Mouse (Mus musculus): ENCODE measurements at regions not wholly inside any gene's neighbourhood (a gene's known extent, or its start where the extent isn't known, plus 50 kb on each side); places are given as distances from the start of the nearest gene placed in this dataset.

DNA sequence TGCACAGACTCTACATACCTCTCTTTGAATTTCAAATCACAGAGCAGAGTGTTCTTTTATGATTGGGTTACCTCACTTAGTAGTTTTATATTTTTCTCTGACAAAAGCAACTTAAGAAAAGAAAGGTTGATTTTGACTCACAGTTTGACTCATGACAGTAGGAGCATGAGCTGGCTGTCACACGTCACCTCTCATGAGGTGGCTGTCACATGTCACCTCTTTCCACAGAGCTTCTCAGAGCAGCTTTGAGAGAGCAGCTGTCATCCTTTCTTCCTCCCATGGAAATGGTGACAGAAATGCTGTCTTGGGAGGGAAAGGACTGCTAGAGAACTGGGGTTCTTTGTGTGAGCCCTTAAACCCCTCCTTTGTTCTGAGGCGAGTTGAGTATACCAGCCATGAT lies 133.4 kb downstream of the Gm5447 start:
- TF ChIP-seq CTCF (IDR thresholded peaks at IDR 0.05): no peak
- intact Hi-C loops (cut with DNase I): no loop called here
- H3K27ac ChIP-seq: no peak overlapping the region
- no peak for DNase-seq (ENCODE audit: extremely low spot score in 1 of 2, low spot score in 2 of 2)
- H3K4me3 ChIP-seq: no peak overlapping the region

- no peak for TF ChIP-seq CTCF (IDR thresholded peaks at IDR 0.05)
- H3K4me3 ChIP-seq: no peak overlapping the region
- intact Hi-C loops (cut with DNase I): no loop called here
- DNase-seq (ENCODE audit: extremely low spot score in 1 of 2, low spot score in 2 of 2): no peak
- no peak overlapping the region for H3K27ac ChIP-seq
Observed at GRCm38 (mm10) chr13:31109231-31109630, 135.2 kb downstream of the Gm5447 start.

DNA sequence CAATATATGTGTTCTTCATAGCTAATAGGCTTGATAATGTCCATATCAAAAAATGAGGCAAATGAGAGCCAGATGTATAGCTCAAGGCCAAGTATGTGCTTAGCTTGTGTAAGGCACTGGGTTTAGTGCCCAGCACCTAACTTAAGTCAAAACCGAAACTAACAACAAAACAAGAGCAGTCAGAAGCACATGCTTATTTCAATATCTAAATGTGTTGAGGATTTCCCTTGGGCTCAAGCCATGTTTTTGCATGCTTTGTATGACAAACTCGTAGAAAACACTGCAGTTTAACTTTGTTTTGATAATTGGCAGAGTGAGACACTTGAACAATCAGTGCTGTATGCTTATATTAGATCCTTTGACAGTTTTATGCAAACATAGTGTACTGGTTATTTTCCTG lies 148.7 kb downstream of the Gm5447 start:
- intact Hi-C loops (cut with DNase I): no loop called here
- no peak for DNase-seq (ENCODE audit: extremely low spot score in 1 of 2, low spot score in 2 of 2)
- Histone ChIP-seq H3K4me3 (no peak overlapping the region), H3K27ac (no peak overlapping the region)
- TF ChIP-seq CTCF (IDR thresholded peaks at IDR 0.05): no peak

GRCm38 (mm10) chr13:31124547-31125216 lies 150.7 kb downstream of the Gm5447 start:
- no peak overlapping the region for H3K27ac ChIP-seq
- no peak overlapping the region for H3K4me3 ChIP-seq
- DNase-seq (ENCODE audit: extremely low spot score in 1 of 2, low spot score in 2 of 2): no peak
- no peak for TF ChIP-seq CTCF (IDR thresholded peaks at IDR 0.05)
- intact Hi-C loops (cut with DNase I): no loop called here

DNA sequence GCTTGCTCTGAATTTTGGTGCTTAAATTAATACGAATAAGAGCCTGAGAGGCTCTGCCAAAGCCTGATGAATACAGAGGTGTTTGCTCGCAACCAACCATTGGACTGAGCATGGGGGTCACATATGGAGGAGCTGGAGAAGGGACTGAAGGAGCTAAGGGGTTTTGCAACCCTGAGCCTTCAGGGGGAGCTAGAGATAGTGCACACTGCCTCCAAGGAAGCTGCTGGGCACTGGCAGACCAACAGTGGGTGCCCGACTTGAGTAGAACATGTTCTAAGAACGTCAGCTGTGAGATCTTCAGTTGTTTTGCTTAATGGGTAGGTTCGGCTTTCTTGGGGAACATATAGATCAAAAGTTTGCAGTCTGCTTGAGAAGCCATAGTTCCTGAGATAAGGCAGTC lies 158.5 kb downstream of the Gm5447 start:
- TF ChIP-seq CTCF (IDR thresholded peaks at IDR 0.05): peak; percentile 8; the same call in 1 of the 2 replicates
- DNase-seq (ENCODE audit: extremely low spot score in 1 of 2, low spot score in 2 of 2): no peak
- H3K4me3 ChIP-seq: no peak overlapping the region
- intact Hi-C loops (cut with DNase I): no loop called here
- H3K27ac ChIP-seq: no peak overlapping the region

- TF ChIP-seq CTCF (IDR thresholded peaks at IDR 0.05): no peak
- intact Hi-C loops (cut with DNase I): no loop called here
- H3K4me3 ChIP-seq: no peak overlapping the region
- H3K27ac ChIP-seq: no peak overlapping the region
- DNase-seq (ENCODE audit: extremely low spot score in 1 of 2, low spot score in 2 of 2): no peak
Observed at GRCm38 (mm10) chr13:31139686-31140085, 165.7 kb downstream of the Gm5447 start.

DNA sequence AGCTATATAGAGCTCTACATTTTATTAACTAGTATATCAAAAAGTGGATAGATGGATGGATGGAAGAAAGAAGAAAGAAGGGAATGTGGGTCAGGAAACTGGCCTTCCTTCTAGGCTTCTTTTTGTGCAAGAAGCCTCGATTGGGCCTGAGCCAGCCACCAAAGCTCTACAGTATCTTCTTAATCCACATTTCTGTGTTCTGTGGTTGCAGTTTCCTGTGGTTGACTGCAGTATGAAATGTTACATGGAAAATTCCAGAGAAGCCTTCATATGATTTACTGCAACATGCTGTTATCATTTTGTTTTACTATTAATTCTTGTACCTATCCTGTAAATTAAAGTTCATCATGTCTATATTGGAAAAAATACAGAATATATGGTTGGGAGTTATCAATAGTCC lies 173.3 kb downstream of the Gm5447 start:
- no peak for TF ChIP-seq CTCF (IDR thresholded peaks at IDR 0.05)
- DNase-seq (ENCODE audit: extremely low spot score in 1 of 2, low spot score in 2 of 2): no peak
- H3K4me3 ChIP-seq: no peak overlapping the region
- intact Hi-C loops (cut with DNase I): no loop called here
- no peak overlapping the region for H3K27ac ChIP-seq

- Histone ChIP-seq H3K4me3 (no peak overlapping the region), H3K27ac (no peak overlapping the region)
- no peak for TF ChIP-seq CTCF (IDR thresholded peaks at IDR 0.05)
- intact Hi-C loops (cut with DNase I): no loop called here
- DNase-seq (ENCODE audit: extremely low spot score in 1 of 2, low spot score in 2 of 2): no peak
Observed at GRCm38 (mm10) chr13:31154066-31154465, 180.1 kb downstream of the Gm5447 start.

DNA sequence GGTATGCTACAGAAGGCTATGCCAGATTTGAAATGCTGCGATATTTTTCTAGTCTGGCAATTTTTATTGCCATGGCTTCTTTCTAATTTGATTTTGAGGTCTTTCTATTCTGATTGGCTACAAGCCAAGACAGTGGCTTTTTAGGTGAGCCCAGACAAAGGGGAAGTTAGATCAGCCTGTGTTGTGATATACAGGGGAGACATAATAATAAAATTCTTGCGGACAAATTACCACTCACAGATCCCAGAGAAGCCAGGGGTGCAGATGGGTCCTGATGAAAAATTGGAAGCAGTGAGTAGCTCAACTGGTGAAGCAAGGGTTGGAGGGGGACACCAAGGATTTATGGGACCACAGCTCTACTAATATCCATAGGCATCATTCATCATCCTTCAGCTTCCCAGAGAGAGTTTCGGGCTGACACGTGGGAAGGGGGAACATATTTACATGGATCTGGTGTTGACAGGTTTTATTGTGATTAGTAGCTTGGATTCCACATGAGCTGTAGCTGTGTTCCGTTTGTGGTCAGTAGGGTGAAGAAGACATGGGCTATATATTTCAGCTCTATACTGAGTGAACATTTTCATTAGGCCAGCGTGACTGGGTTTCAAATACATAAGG lies 190.0 kb downstream of the Gm5447 start:
- TF ChIP-seq CTCF (IDR thresholded peaks at IDR 0.05): no peak
- no peak for DNase-seq (ENCODE audit: extremely low spot score in 1 of 2, low spot score in 2 of 2)
- Histone ChIP-seq H3K27ac (no peak overlapping the region), H3K4me3 (no peak overlapping the region)
- intact Hi-C loops (cut with DNase I): no loop called here

- TF ChIP-seq CTCF (IDR thresholded peaks at IDR 0.05): no peak
- Histone ChIP-seq H3K27ac (no peak overlapping the region), H3K4me3 (no peak overlapping the region)
- intact Hi-C loops (cut with DNase I): no loop called here
- no peak for DNase-seq (ENCODE audit: extremely low spot score in 1 of 2, low spot score in 2 of 2)
Observed at GRCm38 (mm10) chr13:31166286-31166685, 192.3 kb downstream of the Gm5447 start.

DNA sequence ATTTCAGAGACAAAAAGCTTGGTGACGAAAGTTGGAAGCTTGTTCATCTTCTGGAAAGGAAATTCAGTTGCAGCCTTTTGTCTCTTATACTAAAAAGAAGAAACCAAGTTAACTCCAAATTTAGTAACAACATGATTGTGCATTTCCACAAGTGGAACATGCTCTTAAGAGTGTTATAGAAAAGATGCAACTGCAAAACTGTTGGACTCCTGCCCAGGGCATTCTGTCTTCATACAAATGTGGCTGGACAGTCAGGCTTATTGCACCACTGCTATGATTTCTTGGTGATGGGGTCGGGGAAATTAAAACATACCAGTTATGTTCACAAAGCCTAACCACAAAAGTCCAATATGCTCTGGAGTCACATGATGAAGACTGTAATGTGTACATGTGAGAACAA lies 194.8 kb downstream of the Gm5447 start:
- no peak for TF ChIP-seq CTCF (IDR thresholded peaks at IDR 0.05)
- intact Hi-C loops (cut with DNase I): no loop called here
- Histone ChIP-seq H3K27ac (no peak overlapping the region), H3K4me3 (no peak overlapping the region)
- no peak for DNase-seq (ENCODE audit: extremely low spot score in 1 of 2, low spot score in 2 of 2)

DNA sequence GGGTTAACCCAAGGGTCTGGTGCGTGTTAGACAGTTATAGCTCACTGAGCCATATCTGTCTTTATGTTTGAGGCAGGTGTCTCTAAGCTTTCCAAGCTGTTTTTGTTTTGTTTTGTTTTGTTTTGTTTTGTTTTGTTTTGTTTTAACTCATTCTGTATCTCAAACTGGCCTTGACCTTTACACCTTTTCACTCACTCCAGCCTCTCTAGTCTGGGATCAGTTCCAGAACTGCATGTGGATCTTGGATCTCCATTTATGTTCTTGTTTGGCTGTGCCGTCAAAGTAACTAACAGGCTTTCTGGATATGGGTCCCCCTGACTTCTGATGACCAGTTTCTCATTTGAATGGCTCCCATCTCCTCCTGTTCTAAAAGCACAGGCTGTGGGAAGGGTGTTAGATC lies 197.7 kb downstream of the Gm5447 start:
- H3K27ac ChIP-seq: no peak overlapping the region
- no peak overlapping the region for H3K4me3 ChIP-seq
- DNase-seq (ENCODE audit: extremely low spot score in 1 of 2, low spot score in 2 of 2): no peak
- intact Hi-C loops (cut with DNase I): no loop called here
- TF ChIP-seq CTCF (IDR thresholded peaks at IDR 0.05): no peak

GRCm38 (mm10) chr13:31172580-31172979 lies 198.6 kb downstream of the Gm5447 start:
- intact Hi-C loops (cut with DNase I): no loop called here
- Histone ChIP-seq H3K27ac (no peak overlapping the region), H3K4me3 (no peak overlapping the region)
- TF ChIP-seq CTCF (IDR thresholded peaks at IDR 0.05): no peak
- DNase-seq (ENCODE audit: extremely low spot score in 1 of 2, low spot score in 2 of 2): no peak

Data from left cerebral cortex, adult 2 months (tissue).